Mouse (Mus musculus): Measurements from ENCODE around the gene Rad23b. TPM values are rescaled to one million over a fixed set of nuclear protein-coding genes. Genes with fewer than 3 reads are reported as not detected.
"Not testable (repeated sequence)": the region's sequence is repeated elsewhere in the genome, so short reads cannot be mapped to it uniquely, and the experiment has no call there.

Rad23b gene
- not detected in 2 replicates for polyA plus RNA-seq (2012; ENCODE audit: insufficient read depth, insufficient read length, low replicate concordance, missing spikeins)

GRCm38 (mm10) chr4:55349452-55350218 lies at the start of gene Rad23b:
Rad23b (plus strand) TSS chr4:55350043.
- Histone ChIP-seq H3K27ac (ENCODE audit: insufficient read depth, low read depth, low read length) (peak within 1 kb of the TSS; percentile 87), H3K4me1 (ENCODE audit: control insufficient read depth, insufficient read depth, low read length) (peaks cover 2% of the 10 kb centered on the region; the same call in 1 of the 2 replicates), H3K4me3 (ENCODE audit: insufficient read depth, low read depth, low read length) (peak within 1 kb of the TSS; percentile 81)
- WGBS = under 1% methylated on average over 76 of the region's 77 CpGs
- TF ChIP-seq CTCF (IDR thresholded peaks at IDR 0.05; ENCODE audit: insufficient read depth, low read depth, low read length) (no peak), POLR2A (IDR thresholded peaks at IDR 0.05; ENCODE audit: insufficient read depth, low read depth, low read length) (peak; percentile 79)

GRCm38 (mm10) chr4:55304121-55304520 lies 45.7 kb upstream of the Rad23b start:
- Histone ChIP-seq H3K4me3 (ENCODE audit: insufficient read depth, low read depth, low read length) (no peak overlapping the region), H3K4me1 (ENCODE audit: control insufficient read depth, insufficient read depth, low read length) (no peaks in the 10 kb centered on the region), H3K27ac (ENCODE audit: insufficient read depth, low read depth, low read length) (no peak overlapping the region)
- TF ChIP-seq POLR2A (IDR thresholded peaks at IDR 0.05; ENCODE audit: insufficient read depth, low read depth, low read length) = no peak
- TF ChIP-seq CTCF (IDR thresholded peaks at IDR 0.05; ENCODE audit: insufficient read depth, low read depth, low read length) = no peak
- WGBS = 86% methylated on average over 5 of the region's 5 CpGs

- TF ChIP-seq POLR2A (IDR thresholded peaks at IDR 0.05; ENCODE audit: insufficient read depth, low read depth, low read length) = no peak
- no peak for TF ChIP-seq CTCF (IDR thresholded peaks at IDR 0.05; ENCODE audit: insufficient read depth, low read depth, low read length)
- H3K4me3 ChIP-seq (ENCODE audit: insufficient read depth, low read depth, low read length) = no peak overlapping the region
- no peaks in the 10 kb centered on the region for H3K4me1 ChIP-seq (ENCODE audit: control insufficient read depth, insufficient read depth, low read length)
- no peak overlapping the region for H3K27ac ChIP-seq (ENCODE audit: insufficient read depth, low read depth, low read length)
- 81% methylated on average over 4 of the region's 4 CpGs for WGBS
Measured at GRCm38 (mm10) chr4:55306636-55307035, 43.2 kb upstream of the Rad23b start.

GRCm38 (mm10) chr4:55316726-55317125 lies 33.1 kb upstream of the Rad23b start:
- WGBS = 19% methylated on average over 4 of the region's 4 CpGs
- Histone ChIP-seq H3K27ac (ENCODE audit: insufficient read depth, low read depth, low read length) (no peak overlapping the region), H3K4me3 (ENCODE audit: insufficient read depth, low read depth, low read length) (no peak overlapping the region), H3K4me1 (ENCODE audit: control insufficient read depth, insufficient read depth, low read length) (no peaks in the 10 kb centered on the region)
- TF ChIP-seq POLR2A (IDR thresholded peaks at IDR 0.05; ENCODE audit: insufficient read depth, low read depth, low read length) = no peak
- no peak for TF ChIP-seq CTCF (IDR thresholded peaks at IDR 0.05; ENCODE audit: insufficient read depth, low read depth, low read length)

GRCm38 (mm10) chr4:55318350-55318749 lies 31.5 kb upstream of the Rad23b start:
- H3K27ac ChIP-seq (ENCODE audit: insufficient read depth, low read depth, low read length); H3K4me3 ChIP-seq (ENCODE audit: insufficient read depth, low read depth, low read length); H3K4me1 ChIP-seq (ENCODE audit: control insufficient read depth, insufficient read depth, low read length): not testable (repeated sequence)
- whole genome bisulfite sequencing = 98% methylated on average over 9 of the region's 9 CpGs

- whole genome bisulfite sequencing = 66% methylated on average over 4 of the region's 4 CpGs
- Histone ChIP-seq H3K27ac (ENCODE audit: insufficient read depth, low read depth, low read length) (no peak overlapping the region), H3K4me1 (ENCODE audit: control insufficient read depth, insufficient read depth, low read length) (no peaks in the 10 kb centered on the region; the same call in 1 of the 2 replicates), H3K4me3 (ENCODE audit: insufficient read depth, low read depth, low read length) (no peak overlapping the region)
- TF ChIP-seq POLR2A (IDR thresholded peaks at IDR 0.05; ENCODE audit: insufficient read depth, low read depth, low read length) (no peak), CTCF (IDR thresholded peaks at IDR 0.05; ENCODE audit: insufficient read depth, low read depth, low read length) (no peak)
Measured at GRCm38 (mm10) chr4:55325786-55326518, 23.9 kb upstream of the Rad23b start.

- Histone ChIP-seq H3K27ac (ENCODE audit: insufficient read depth, low read depth, low read length) (no peak overlapping the region), H3K4me1 (ENCODE audit: control insufficient read depth, insufficient read depth, low read length) (no peaks in the 10 kb centered on the region; the same call in 1 of the 2 replicates), H3K4me3 (ENCODE audit: insufficient read depth, low read depth, low read length) (no peak overlapping the region)
- 80% methylated on average over 4 of the region's 4 CpGs for WGBS
- TF ChIP-seq CTCF (IDR thresholded peaks at IDR 0.05; ENCODE audit: insufficient read depth, low read depth, low read length) (no peak), POLR2A (IDR thresholded peaks at IDR 0.05; ENCODE audit: insufficient read depth, low read depth, low read length) (no peak)
Measured at GRCm38 (mm10) chr4:55327508-55327907, 22.3 kb upstream of the Rad23b start.

GRCm38 (mm10) chr4:55328471-55328870 lies 21.4 kb upstream of the Rad23b start:
- TF ChIP-seq CTCF (IDR thresholded peaks at IDR 0.05; ENCODE audit: insufficient read depth, low read depth, low read length) = no peak
- no peak for TF ChIP-seq POLR2A (IDR thresholded peaks at IDR 0.05; ENCODE audit: insufficient read depth, low read depth, low read length)
- no peak overlapping the region for H3K4me3 ChIP-seq (ENCODE audit: insufficient read depth, low read depth, low read length)
- 93% methylated on average over 11 of the region's 11 CpGs for WGBS
- no peak overlapping the region for H3K27ac ChIP-seq (ENCODE audit: insufficient read depth, low read depth, low read length)
- H3K4me1 ChIP-seq (ENCODE audit: control insufficient read depth, insufficient read depth, low read length) = no peaks in the 10 kb centered on the region; the same call in 1 of the 2 replicates

GRCm38 (mm10) chr4:55328928-55329327 lies 20.9 kb upstream of the Rad23b start:
- H3K4me1 ChIP-seq (ENCODE audit: control insufficient read depth, insufficient read depth, low read length); H3K27ac ChIP-seq (ENCODE audit: insufficient read depth, low read depth, low read length); H3K4me3 ChIP-seq (ENCODE audit: insufficient read depth, low read depth, low read length): not testable (repeated sequence)
- 93% methylated on average over 7 of the region's 7 CpGs for WGBS
